Mouse (Mus musculus) fibroblast of lung, adult 2 months (primary cell): ENCODE results near the gene Fbxo42.
A peak's percentile ranks its signal among the peaks of the same experiment; 100 is the strongest.

Experiments
- DNase-seq: peaks from one replicate; pipeline ENCODE4 v3.0.0-alpha.2; 2011; ENCODE audit warnings: low read depth

Fbxo42 gene

GRCm38 (mm10) chr4:141214337-141214851 is 66.7 kb downstream of the Fbxo42 start:
- no peak for DNase-seq

GRCm38 (mm10) chr4:141219583-141220213 is 72.0 kb downstream of the Fbxo42 start:
- no peak for DNase-seq

- DNase-seq = no peak
These were observed 74.1 kb downstream of the Fbxo42 start for GRCm38 (mm10) chr4:141221848-141222247.

- DNase-seq = no peak
These were observed 75.0 kb downstream of the Fbxo42 start for GRCm38 (mm10) chr4:141222752-141223151.

- DNase-seq = no peak
These were observed 81.0 kb downstream of the Fbxo42 start for GRCm38 (mm10) chr4:141228687-141229086.

- DNase-seq = no peak
These were observed 85.5 kb downstream of the Fbxo42 start for GRCm38 (mm10) chr4:141233196-141233595.

GRCm38 (mm10) chr4:141235537-141236111 is 87.9 kb downstream of the Fbxo42 start:
- no peak for DNase-seq

GRCm38 (mm10) chr4:141236856-141237255 is 89.1 kb downstream of the Fbxo42 start:
- DNase-seq = no peak

GRCm38 (mm10) chr4:141238492-141239387 is 91.0 kb downstream of the Fbxo42 start:
- DNase-seq = no peak

- DNase-seq = peak; percentile 91
These were observed 91.8 kb downstream of the Fbxo42 start, which contains the start of gene Arhgef19 for GRCm38 (mm10) chr4:141239388-141240125. Arhgef19 (plus strand) TSS chr4:141239499.

GRCm38 (mm10) chr4:141240617-141241016 is 92.9 kb downstream of the Fbxo42 start:
- no peak for DNase-seq

GRCm38 (mm10) chr4:141241861-141242260 is 94.1 kb downstream of the Fbxo42 start:
- DNase-seq = no peak

GRCm38 (mm10) chr4:141242651-141243241 is 95.0 kb downstream of the Fbxo42 start:
- DNase-seq = no peak

- DNase-seq = no peak
These were observed 95.9 kb downstream of the Fbxo42 start for GRCm38 (mm10) chr4:141243636-141244035.

- DNase-seq = peak; percentile 67
These were observed 96.7 kb downstream of the Fbxo42 start for GRCm38 (mm10) chr4:141244401-141244800.

GRCm38 (mm10) chr4:141244931-141245425 is 97.3 kb downstream of the Fbxo42 start:
- peak; percentile 77 for DNase-seq

- DNase-seq = peak; percentile 48
These were observed 98.6 kb downstream of the Fbxo42 start for GRCm38 (mm10) chr4:141246089-141246997.

GRCm38 (mm10) chr4:141246998-141247350 is 99.3 kb downstream of the Fbxo42 start:
- DNase-seq = no peak

GRCm38 (mm10) chr4:141247776-141248613 is 100.3 kb downstream of the Fbxo42 start:
- no peak for DNase-seq
